Mouse (Mus musculus): Measurements from ENCODE around the gene Mex3d.

DNA sequence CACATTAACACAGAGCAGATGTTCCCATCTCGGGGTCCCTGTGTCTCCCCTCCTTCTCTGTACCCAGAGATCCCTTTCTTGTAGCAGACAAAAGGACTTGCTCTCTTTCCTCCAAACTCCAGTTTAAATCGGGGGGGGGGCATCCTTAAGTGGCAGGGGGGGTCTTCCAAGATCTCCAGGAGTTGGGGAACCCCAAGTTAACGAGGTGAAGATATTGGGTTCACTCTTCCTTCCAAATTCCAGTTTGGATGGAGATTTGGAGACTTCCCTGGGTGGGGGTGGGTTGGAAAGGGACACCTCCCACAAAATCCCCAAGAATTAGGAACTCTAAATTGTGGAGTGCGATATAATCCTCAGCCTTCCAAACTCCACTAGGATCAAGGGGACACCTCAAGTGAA is 44.9 kb upstream of the Mex3d start:
- TF ChIP-seq CTCF (IDR thresholded peaks at IDR 0.05; ENCODE audit: insufficient read depth, low read length) (no peak), POLR2A (IDR thresholded peaks at IDR 0.05; ENCODE audit: borderline replicate concordance, extremely low read depth, low read depth, low read length) (no peak)

All from lung, adult 2 months (tissue).